Mouse (Mus musculus): ENCODE data around the gene Camk2n2.

Gene Camk2n2

DNA sequence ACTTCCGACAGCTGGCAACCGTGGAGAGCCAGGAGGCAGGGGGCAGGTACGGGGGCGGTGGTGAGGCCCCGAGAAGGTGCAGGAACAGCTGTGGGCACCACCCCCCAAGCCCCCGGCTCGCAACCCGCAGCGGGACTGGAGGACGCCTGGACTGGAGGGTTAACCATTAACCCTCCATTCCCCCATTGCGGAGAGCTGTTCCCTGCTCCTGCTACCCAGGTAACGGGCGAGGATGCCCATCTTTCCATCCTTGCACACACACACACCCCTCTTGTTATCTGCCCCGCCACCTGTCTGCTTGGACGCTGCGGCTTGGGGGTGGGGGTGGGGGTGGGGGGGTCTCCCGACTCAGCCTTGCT is 30.4 kb downstream of the Camk2n2 start:
- no peak for DNase-seq (ENCODE audit: low read depth, low spot score)
- 0 out of 2 replicates have a peak, but pooled peaks cover 1% of the 10 kb centered on the region for H3K27me3 ChIP-seq (ENCODE audit: control insufficient read depth, insufficient read depth, low read length, poor library complexity, severe bottlenecking)
- no peaks in the 10 kb centered on the region for H3K36me3 ChIP-seq (ENCODE audit: control insufficient read depth, insufficient read depth, low read length, poor library complexity, severe bottlenecking)

- no peak for DNase-seq (ENCODE audit: low read depth, low spot score)
- Histone ChIP-seq H3K36me3 (ENCODE audit: control insufficient read depth, insufficient read depth, low read length, poor library complexity, severe bottlenecking) (no peaks in the 10 kb centered on the region), H3K27me3 (ENCODE audit: control insufficient read depth, insufficient read depth, low read length, poor library complexity, severe bottlenecking) (0 out of 2 replicates have a peak, but pooled peaks cover 1% of the 10 kb centered on the region)
These were observed 31.0 kb downstream of the Camk2n2 start for GRCm38 (mm10) chr16:20589939-20590679.

- H3K36me3 ChIP-seq (ENCODE audit: control insufficient read depth, insufficient read depth, low read length, poor library complexity, severe bottlenecking): no peaks in the 10 kb centered on the region
- no peak for DNase-seq (ENCODE audit: low read depth, low spot score)
- 0 out of 2 replicates have a peak, but pooled peaks cover 1% of the 10 kb centered on the region for H3K27me3 ChIP-seq (ENCODE audit: control insufficient read depth, insufficient read depth, low read length, poor library complexity, severe bottlenecking)
These were observed 31.6 kb downstream of the Camk2n2 start, which contains the start of gene Vwa5b2 for GRCm38 (mm10) chr16:20589366-20589938. Gene Vwa5b2, plus strand, starts transcription at chr16:20589471.

Measured in splenic B cell, adult 2 months (primary cell).